Comparison of ENCODE assay signal across 1 mouse cellular context in genomic region chr7:47139823-47140325, GRCm38 (mm10).
TF ChIP-seq lines count a peak whose summit lies in the region.

No protein-coding gene starts in this region.

TF ChIP-seq in CH12.LX, 34 proteins besides CTCF, POLR2A, EP300 and RAD21 (continued from another document):
- no peak for TF ChIP-seq RCOR1 (conservative IDR thresholded peaks at IDR 0.05; ENCODE audit: low read depth, low read length)
- TF ChIP-seq USF2 (conservative IDR thresholded peaks at IDR 0.05; ENCODE audit: low read depth, low read length): no peak
- TF ChIP-seq MAZ (IDR thresholded peaks at IDR 0.05; ENCODE audit: low read depth, low read length): no peak; the same call in 1 of the 2 replicates
- TF ChIP-seq SMC3 (IDR thresholded peaks at IDR 0.05; ENCODE audit: low read depth, low read length): no peak
- 0 out of 2 replicates have a peak, but pooled peaks have one; percentile 20 for TF ChIP-seq JUND (conservative IDR thresholded peaks at IDR 0.05; ENCODE audit: low read depth, low read length)
- TF ChIP-seq IRF4 (IDR thresholded peaks at IDR 0.05; ENCODE audit: low read depth, low read length): no peak; the same call in 1 of the 2 replicates
- no peak for TF ChIP-seq E2F4 (IDR thresholded peaks at IDR 0.05; ENCODE audit: insufficient replicate concordance, low read depth, low read length)
- no peak for TF ChIP-seq ZC3H11A (IDR thresholded peaks at IDR 0.05; ENCODE audit: low read depth, low read length)
